Mouse (Mus musculus) hindbrain, postnatal 0 days (tissue): ENCODE data around the gene Fabp2. TPM values are rescaled to one million over a fixed set of nuclear protein-coding genes. Genes with fewer than 3 reads are reported as not detected.

Experiments
- ATAC-seq: fragments of 200-750 bp; cut with Nextera tagmentation; 2 replicates; pipeline ENCODE4 v1.8.0; 2017; ENCODE audit warnings: mild to moderate bottlenecking, moderate TSS enrichment, moderate library complexity
- DNase-seq: peaks from one replicate; pipeline ENCODE4 v3.0.0-alpha.2; 2015; ENCODE audit warnings: low spot score
- H3K27ac ChIP-seq: fragments of 300-500 bp; sonication (generic); 2 replicates; pipeline ENCODE4 v1.5.1; 2014; ENCODE audit warnings: mild to moderate bottlenecking
- H3K27me3 ChIP-seq: fragments of 300-500 bp; sonication (generic); 2 replicates; pipeline ENCODE4 v1.6.1; 2014; ENCODE audit warnings: low read length, mixed read lengths; ENCODE audit not compliant: insufficient read depth
- H3K36me3 ChIP-seq: fragments of 300-500 bp; sonication (generic); 2 replicates; pipeline ENCODE4 v1.6.1; 2014; ENCODE audit warnings: low read length, mixed read lengths; ENCODE audit not compliant: insufficient read depth
- H3K4me1 ChIP-seq: fragments of 300-500 bp; sonication (generic); 2 replicates; pipeline ENCODE4 v1.6.1; 2014; ENCODE audit warnings: antibody characterized with exemption, low read length, mixed read lengths; ENCODE audit not compliant: insufficient read depth
- H3K4me2 ChIP-seq: fragments of 300-500 bp; sonication (generic); 2 replicates; pipeline ENCODE4 v1.6.1; 2014; ENCODE audit warnings: low read depth, mild to moderate bottlenecking, low read length, moderate library complexity, mixed read lengths
- H3K4me3 ChIP-seq: fragments of 300-500 bp; sonication (generic); 2 replicates; pipeline ENCODE4 v1.5.1; 2014; ENCODE audit warnings: low read length
- H3K9ac ChIP-seq: fragments of 300-500 bp; sonication (generic); replicated peaks from 2 replicates; pipeline ENCODE4 v1.6.1; 2014; ENCODE audit warnings: mild to moderate bottlenecking, low read length, moderate library complexity, mixed read lengths
- H3K9me3 ChIP-seq: fragments of 300-500 bp; sonication (generic); 2 replicates; pipeline ENCODE4 v1.6.1; 2016; ENCODE audit warnings: low read length, mixed read lengths
- CTCF ChIP-seq: IDR thresholded peaks from 2 replicates; pipeline ENCODE4 v1.5.1; 2016; ENCODE audit warnings: antibody characterized with exemption, control low read depth, low read depth
- WGBS: fragments of 180-500 bp; shearing (Covaris S2); extraction: QIAGEN DNeasy Blood & Tissue Kit; methylation state at CpG from one replicate; pipeline ENCODE4 v1.1.7; 2014; 5-methylcytosine and 5-hydroxymethylcytosine counted together
- polyA plus RNA-seq: library from polyadenylated mRNA; unstranded; fragments of >200 nt; fragmentation: Nextera tagmentation; extraction: Ambion mirVana; gene quantifications from 2 replicates; pipeline ENCODE4 v1.2.1, GENCODE M21; 2015
- total RNA-seq: library from RNA; depleted of rRNA; stranded (reverse); fragments of >200 nt; gene quantifications from 2 replicates; pipeline ENCODE4 v1.2.3, GENCODE M21; 2014

Fabp2 gene
- total and polyA plus RNA-seq, 2 experiments from 2014 or later, result not detected

- no peak for TF ChIP-seq CTCF
- Histone ChIP-seq H3K9me3 (no peaks in the 10 kb centered on the region), H3K4me3 (no peak within 1 kb of the TSS), H3K27me3 (no peaks in the 10 kb centered on the region), H3K27ac (no peak within 1 kb of the TSS), H3K4me1 (no peaks in the 10 kb centered on the region), H3K9ac (no peak within 1 kb of the TSS), H3K36me3 (no peaks in the 10 kb centered on the region), H3K4me2 (no peak within 1 kb of the TSS)
- ATAC-seq (no peak), DNase-seq (no peak)
- WGBS, result 75% methylated on average over 8 of the region's 8 CpGs
Measured at GRCm38 (mm10) chr3:122919260-122919659, 24.4 kb downstream of the Fabp2 start, which contains the start of gene Gm10959. Gm10959 (minus strand) TSS chr3:122919360.

- H3K4me3 ChIP-seq, result no peak overlapping the region
- no peaks in the 10 kb centered on the region for H3K36me3 ChIP-seq
- H3K4me1 ChIP-seq, result no peaks in the 10 kb centered on the region
- DNase-seq (no peak), ATAC-seq (no peak)
- no peaks in the 10 kb centered on the region for H3K9me3 ChIP-seq
- TF ChIP-seq CTCF, result no peak
- no peak overlapping the region for H3K27ac ChIP-seq
- no peaks in the 10 kb centered on the region for H3K27me3 ChIP-seq
- H3K9ac ChIP-seq, result no peak overlapping the region
- H3K4me2 ChIP-seq, result no peak overlapping the region
- WGBS, result 63% methylated on average over 8 of the region's 8 CpGs
Measured at GRCm38 (mm10) chr3:122920572-122921435, 25.9 kb downstream of the Fabp2 start.

- no peak overlapping the region for H3K27ac ChIP-seq
- no peaks in the 10 kb centered on the region for H3K4me1 ChIP-seq
- no peaks in the 10 kb centered on the region for H3K27me3 ChIP-seq
- no peak overlapping the region for H3K9ac ChIP-seq
- 85% methylated on average over 8 of the region's 8 CpGs for WGBS
- ATAC-seq, result no peak
- no peak for DNase-seq
- H3K36me3 ChIP-seq, result no peaks in the 10 kb centered on the region
- no peak for TF ChIP-seq CTCF
- H3K4me3 ChIP-seq, result no peak overlapping the region
- no peaks in the 10 kb centered on the region for H3K9me3 ChIP-seq
- H3K4me2 ChIP-seq, result no peak overlapping the region
Measured at GRCm38 (mm10) chr3:122921676-122922527, 27.0 kb downstream of the Fabp2 start.

DNA sequence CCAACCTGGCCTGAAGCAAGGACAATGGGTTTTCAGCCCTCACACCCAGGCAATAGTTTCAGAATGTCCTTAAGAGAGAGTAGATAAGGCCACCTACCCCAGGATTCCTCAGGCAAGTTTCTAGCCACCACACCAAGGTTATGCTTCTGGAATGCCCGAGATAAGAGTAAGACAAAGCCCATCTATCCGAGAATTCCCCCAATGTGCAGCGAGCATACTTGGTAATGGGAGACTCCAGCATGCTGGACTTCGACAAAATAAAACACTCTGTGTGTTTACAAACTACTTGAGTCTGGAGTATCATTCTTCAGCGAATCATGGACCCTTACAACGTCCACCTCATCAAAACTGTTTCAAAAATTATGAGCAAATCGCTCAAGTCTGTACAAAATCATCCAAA, 28.3 kb downstream of the Fabp2 start:
- Histone ChIP-seq H3K4me1 (no peaks in the 10 kb centered on the region), H3K4me2 (peak overlapping the region; percentile 62; the same call in 1 of the 2 replicates), H3K27ac (no peak overlapping the region), H3K4me3 (no peak overlapping the region), H3K9me3 (no peaks in the 10 kb centered on the region), H3K36me3 (no peaks in the 10 kb centered on the region), H3K9ac (no peak overlapping the region), H3K27me3 (no peaks in the 10 kb centered on the region)
- no peak for TF ChIP-seq CTCF
- ATAC-seq, result no peak
- DNase-seq, result no peak
- WGBS, result 75% methylated on average over 7 of the region's 7 CpGs

- DNase-seq, result peak; percentile 97
- H3K4me3 ChIP-seq, result peak within 1 kb of the TSS; percentile 48
Measured at GRCm38 (mm10) chr3:122924009-122924914, 29.4 kb downstream of the Fabp2 start, which contains the start of gene 1810037I17Rik. 1810037I17Rik (plus strand) TSS chr3:122924203.

DNA sequence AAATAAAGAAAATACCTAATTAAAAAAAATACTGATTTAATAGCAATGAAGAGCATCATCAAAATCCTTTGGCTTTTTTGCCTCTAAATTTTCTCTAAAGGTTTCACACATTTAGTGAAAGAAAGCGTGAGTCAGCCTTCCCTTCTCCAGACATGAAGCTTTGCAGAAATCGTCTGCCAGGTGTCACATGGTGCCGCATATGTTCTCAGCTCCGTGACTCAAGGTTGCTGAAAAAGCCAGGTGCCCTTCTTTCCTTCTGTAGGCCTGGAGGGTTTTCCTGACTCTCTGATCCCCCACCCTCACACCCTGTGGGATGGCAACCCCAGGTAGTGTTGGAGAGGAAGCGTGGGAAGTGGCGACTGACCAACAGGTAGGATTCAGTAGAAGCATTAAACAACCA, 34.9 kb downstream of the Fabp2 start:
- no peak overlapping the region for H3K27ac ChIP-seq
- H3K27me3 ChIP-seq, result no peaks in the 10 kb centered on the region
- no peak for DNase-seq
- no peak overlapping the region for H3K4me3 ChIP-seq
- peaks cover 9% of the 10 kb centered on the region; the same call in 1 of the 2 replicates for H3K36me3 ChIP-seq
- no peak overlapping the region for H3K9ac ChIP-seq
- H3K4me2 ChIP-seq, result no peak overlapping the region
- H3K4me1 ChIP-seq, result no peaks in the 10 kb centered on the region
- TF ChIP-seq CTCF, result no peak
- 87% methylated on average over 6 of the region's 6 CpGs for WGBS
- no peaks in the 10 kb centered on the region for H3K9me3 ChIP-seq
- ATAC-seq, result no peak

More at GRCm38 (mm10) chr3:122924009-122924914, 29.4 kb downstream of the Fabp2 start, which contains the start of gene 1810037I17Rik:
- WGBS, result under 1% methylated on average over 63 of the region's 68 CpGs
- H3K9me3 ChIP-seq, result no peaks in the 10 kb centered on the region
- H3K27ac ChIP-seq, result peak within 1 kb of the TSS; percentile 81
- peak within 1 kb of the TSS; percentile 62 for H3K4me2 ChIP-seq
- H3K36me3 ChIP-seq, result no peaks in the 10 kb centered on the region
- peak; percentile 99 for ATAC-seq
- no peaks in the 10 kb centered on the region for H3K27me3 ChIP-seq
- H3K9ac ChIP-seq, result peak within 1 kb of the TSS; percentile 53
- no peaks in the 10 kb centered on the region for H3K4me1 ChIP-seq
- peak; percentile 62 for TF ChIP-seq CTCF
